Mouse (Mus musculus) urinary bladder, postnatal 10 days (tissue): ENCODE results near the gene Nnat.
"Not testable (repeated sequence)": the region's sequence is repeated elsewhere in the genome, so short reads cannot be mapped to it uniquely, and the experiment has no call there.

Experiments used
- DNase-seq: peaks from one replicate; pipeline ENCODE4 v3.0.0; 2022; ENCODE audit warnings: low spot score

The Nnat gene

GRCm38 (mm10) chr2:157552158-157552886 is 7.6 kb upstream of the Nnat start:
- no peak for DNase-seq

- no peak for DNase-seq
These were observed 3.7 kb upstream of the Nnat start for GRCm38 (mm10) chr2:157556074-157556698.

GRCm38 (mm10) chr2:157558051-157558450 is 1.8 kb upstream of the Nnat start:
- DNase-seq = no peak

- DNase-seq = no peak
These were observed 1.4 kb upstream of the Nnat start for GRCm38 (mm10) chr2:157558520-157558919.

GRCm38 (mm10) chr2:157559440-157559839 is 438 bp upstream of the Nnat start:
- DNase-seq = no peak

- DNase-seq = no peak
These were observed 424 bp downstream of the Nnat start for GRCm38 (mm10) chr2:157560302-157560701.

GRCm38 (mm10) chr2:157561165-157561836 is 1.4 kb downstream of the Nnat start:
- DNase-seq = no peak

GRCm38 (mm10) chr2:157563031-157563430 is 3.2 kb downstream of the Nnat start:
- no peak for DNase-seq

GRCm38 (mm10) chr2:157564723-157565122 is 4.8 kb downstream of the Nnat start:
- DNase-seq = no peak

- no peak for DNase-seq
These were observed 5.6 kb downstream of the Nnat start for GRCm38 (mm10) chr2:157565446-157565845.

- DNase-seq = no peak
These were observed 6.0 kb downstream of the Nnat start for GRCm38 (mm10) chr2:157565898-157566259.

- peak; percentile 44 for DNase-seq
These were observed 6.5 kb downstream of the Nnat start for GRCm38 (mm10) chr2:157566260-157566952.

- DNase-seq = no peak
These were observed 7.5 kb downstream of the Nnat start for GRCm38 (mm10) chr2:157567235-157567961.

- no peak for DNase-seq
These were observed 9.0 kb downstream of the Nnat start for GRCm38 (mm10) chr2:157568881-157569280.

GRCm38 (mm10) chr2:157569796-157570485 is 10.1 kb downstream of the Nnat start:
- DNase-seq = no peak

- DNase-seq = no peak
These were observed 11.4 kb downstream of the Nnat start, which contains the start of gene Blcap for GRCm38 (mm10) chr2:157571224-157571832. Gene Blcap, minus strand, starts transcription at chr2:157571274.

- no peak for DNase-seq
These were observed 12.9 kb downstream of the Nnat start for GRCm38 (mm10) chr2:157572786-157573185.

- DNase-seq = not testable (repeated sequence)
These were observed 25.5 kb downstream of the Nnat start for GRCm38 (mm10) chr2:157585351-157585750.

GRCm38 (mm10) chr2:157596876-157597566 is 37.1 kb downstream of the Nnat start:
- DNase-seq = no peak

- DNase-seq = no peak
These were observed 41.6 kb downstream of the Nnat start for GRCm38 (mm10) chr2:157601435-157601839.
